Mouse (Mus musculus) gastrocnemius, adult 8-10 months (tissue): Measurements from ENCODE around the gene Zbtb42. TPM values are rescaled to one million over a fixed set of nuclear protein-coding genes. Genes with fewer than 3 reads are reported as not detected.

Source experiments
- DNase-seq, 2 experiments: peaks; one replicate each; pipeline ENCODE4 v3.0.0; 2022; ENCODE audit warnings: low spot score in 2 of 2
- total RNA-seq, 4 experiments: library from RNA; stranded (reverse); gene quantifications; 2 replicates each; pipeline ENCODE4 v1.2.4; 2022

Gene Zbtb42
- total RNA-seq, 4 experiments from 2014 or later: 0.48 to 0.90 (median 0.58) TPM

DNA sequence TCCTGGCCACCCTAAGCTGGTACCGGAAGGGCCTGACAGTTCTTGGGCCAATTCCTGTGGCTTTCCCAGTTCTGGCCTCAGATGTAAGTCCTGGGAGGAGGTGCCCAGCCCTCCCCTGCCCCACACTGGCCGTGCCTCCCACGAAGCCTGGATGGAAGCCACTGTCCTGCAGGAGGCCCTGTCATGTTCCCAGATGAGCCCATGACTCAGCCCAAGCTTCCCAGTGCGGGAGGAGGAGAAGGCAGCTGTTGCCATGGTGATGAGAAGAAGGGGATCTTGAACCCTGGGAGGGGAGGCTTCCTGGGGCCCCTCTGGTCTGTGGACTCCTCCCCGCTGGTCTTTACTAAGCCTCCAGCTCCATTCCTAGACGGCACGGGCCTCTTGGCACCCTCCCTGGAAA lies 4.7 kb downstream of the Zbtb42 start:
- DNase-seq: no peak

GRCm38 (mm10) chr12:112688458-112688857 lies 9.8 kb downstream of the Zbtb42 start:
- DNase-seq: no peak

- DNase-seq: peak; percentile 88 to 92
Observed at GRCm38 (mm10) chr12:112693185-112694126, 14.8 kb downstream of the Zbtb42 start.

DNA sequence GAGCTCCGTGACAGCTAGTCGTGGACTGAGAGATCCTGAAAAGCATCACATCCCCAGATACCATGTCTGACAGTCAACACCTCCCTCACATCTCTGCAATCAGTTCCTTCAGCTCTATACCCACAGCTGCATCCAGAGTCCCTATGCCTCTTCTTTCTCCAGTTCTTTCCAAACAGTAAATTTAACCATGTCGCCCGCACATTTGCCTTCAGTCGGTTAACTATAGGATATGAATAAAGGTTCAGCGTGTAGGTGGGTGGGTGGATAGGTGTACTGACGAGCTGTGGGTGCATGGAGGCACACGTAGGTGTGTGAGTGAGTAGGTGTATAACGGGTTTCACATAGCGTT lies 15.5 kb downstream of the Zbtb42 start:
- DNase-seq: no peak

DNA sequence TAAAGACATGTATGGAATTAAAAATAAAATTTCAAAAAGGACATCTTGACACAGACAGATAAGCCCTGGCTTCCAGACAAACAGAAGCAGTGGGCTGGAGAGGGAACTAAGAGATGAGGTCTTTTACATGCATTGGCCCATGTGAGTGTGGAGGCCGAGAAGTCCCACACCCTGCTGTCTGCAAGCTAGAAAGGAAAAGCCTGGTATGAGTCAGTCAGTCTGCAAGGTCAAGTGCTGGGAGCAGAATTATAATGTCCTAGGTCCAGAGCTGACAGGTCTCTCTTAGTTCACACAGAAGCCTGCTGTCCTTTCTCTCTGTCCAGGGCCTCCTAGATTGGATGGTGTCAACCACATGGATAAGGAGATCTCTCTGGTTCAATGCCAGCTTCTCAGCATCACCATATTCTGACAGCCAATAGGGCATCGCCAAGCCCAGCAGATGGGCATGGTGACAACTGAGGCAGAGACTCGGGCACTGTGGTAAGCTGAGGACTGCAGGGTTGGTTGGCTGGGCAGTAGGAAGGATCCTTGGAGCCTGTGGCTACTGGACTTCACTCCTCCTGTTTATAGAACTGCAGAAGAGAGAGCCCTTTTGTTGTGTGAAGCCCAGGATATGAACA lies 18.3 kb downstream of the Zbtb42 start:
- DNase-seq: no peak

GRCm38 (mm10) chr12:112700522-112700921 lies 21.9 kb downstream of the Zbtb42 start:
- peak in 1 of 2 experiments; percentile 47 for DNase-seq

- no peak for DNase-seq
Observed at GRCm38 (mm10) chr12:112702374-112703320, 24.0 kb downstream of the Zbtb42 start.

GRCm38 (mm10) chr12:112706704-112707572 lies 28.3 kb downstream of the Zbtb42 start:
- DNase-seq: peak; percentile 78 to 80

- DNase-seq: no peak
Observed at GRCm38 (mm10) chr12:112707573-112707869, 28.9 kb downstream of the Zbtb42 start.

DNA sequence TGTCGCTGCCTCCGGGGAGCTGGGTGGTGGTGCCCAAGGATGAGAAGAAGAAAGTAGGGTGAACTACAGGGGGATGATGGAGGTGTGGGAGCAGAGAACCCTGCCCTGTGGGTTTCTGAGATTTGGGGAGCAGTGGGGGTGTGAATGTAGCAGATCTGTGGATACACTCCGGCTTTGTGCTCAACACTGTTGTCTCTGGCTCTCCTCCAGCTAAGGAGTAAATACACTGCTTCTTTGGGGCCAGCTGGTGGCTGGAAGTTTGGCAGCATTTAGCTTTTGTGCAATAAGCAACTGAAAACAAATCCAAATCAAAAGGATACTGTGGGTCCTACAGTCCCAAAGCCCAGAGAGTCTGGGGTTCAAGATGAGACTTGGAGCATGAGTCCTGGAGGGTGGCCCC lies 35.4 kb downstream of the Zbtb42 start:
- DNase-seq: no peak

DNA sequence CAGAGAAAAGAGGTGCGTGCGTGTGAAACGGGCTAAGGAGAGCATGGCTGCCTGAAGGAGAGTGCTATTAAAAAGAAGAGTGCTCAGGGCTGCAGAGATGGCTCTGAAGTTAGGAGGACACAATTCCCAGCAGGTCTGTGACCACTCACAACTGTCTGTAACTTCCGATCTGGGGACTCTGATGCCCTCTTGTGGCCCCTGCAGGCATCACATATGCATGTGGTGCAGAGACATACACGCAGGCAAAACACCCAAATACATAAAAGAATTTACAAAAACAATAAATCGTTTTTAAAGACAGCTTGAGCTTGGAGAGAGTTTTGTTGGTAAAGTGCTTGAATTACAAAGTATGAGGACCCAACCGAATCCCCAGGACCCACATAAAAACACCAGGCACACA lies 38.5 kb downstream of the Zbtb42 start:
- no peak for DNase-seq

- DNase-seq: no peak
Observed at GRCm38 (mm10) chr12:112718995-112719394, 40.4 kb downstream of the Zbtb42 start.

GRCm38 (mm10) chr12:112720216-112720615 lies 41.6 kb downstream of the Zbtb42 start, which contains the start of gene Cep170b:
TSS of gene Cep170b (plus strand) at chr12:112720455.
- no peak for DNase-seq

GRCm38 (mm10) chr12:112720890-112721423 lies 42.3 kb downstream of the Zbtb42 start:
- DNase-seq: no peak

DNA sequence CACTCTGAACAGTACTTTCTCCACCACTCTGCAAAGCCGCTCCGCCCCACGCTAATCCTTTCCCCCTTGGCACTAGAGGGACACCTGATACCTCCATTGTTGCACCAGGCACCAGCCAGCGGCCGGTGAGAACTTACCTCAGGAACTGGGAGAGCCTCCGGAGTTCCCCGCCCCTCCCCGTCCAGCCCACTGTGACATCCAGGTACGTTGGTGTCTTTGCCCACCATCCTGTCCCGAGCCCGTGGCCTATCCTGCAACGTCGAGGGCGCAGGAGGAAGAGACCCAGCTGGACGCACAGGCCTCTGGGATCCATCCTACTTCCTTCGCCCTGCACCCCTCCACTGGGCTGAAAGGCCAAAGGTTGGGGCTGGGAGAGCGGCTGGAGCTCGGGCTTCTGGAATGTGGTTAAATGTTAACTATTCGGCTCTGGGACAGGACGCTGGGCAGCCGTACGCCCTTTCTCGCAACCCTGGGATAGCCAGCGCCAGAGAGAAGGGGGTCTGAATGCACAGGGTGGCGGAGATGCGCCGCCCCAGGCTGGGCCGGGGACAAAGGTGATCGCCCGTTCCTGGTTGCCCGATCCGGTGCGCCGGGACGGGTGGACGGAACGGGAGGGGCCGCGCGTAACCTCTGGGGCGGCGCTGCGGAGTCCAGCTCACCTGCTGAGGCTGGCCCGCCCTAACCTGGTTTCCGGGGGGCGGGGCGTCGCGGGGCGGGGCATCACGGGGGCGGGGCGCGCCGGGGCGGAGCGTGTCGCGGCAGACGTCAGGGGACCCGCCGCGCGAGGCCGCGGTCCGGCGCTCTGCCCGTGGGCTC lies 43.0 kb downstream of the Zbtb42 start:
- DNase-seq: no peak

DNA sequence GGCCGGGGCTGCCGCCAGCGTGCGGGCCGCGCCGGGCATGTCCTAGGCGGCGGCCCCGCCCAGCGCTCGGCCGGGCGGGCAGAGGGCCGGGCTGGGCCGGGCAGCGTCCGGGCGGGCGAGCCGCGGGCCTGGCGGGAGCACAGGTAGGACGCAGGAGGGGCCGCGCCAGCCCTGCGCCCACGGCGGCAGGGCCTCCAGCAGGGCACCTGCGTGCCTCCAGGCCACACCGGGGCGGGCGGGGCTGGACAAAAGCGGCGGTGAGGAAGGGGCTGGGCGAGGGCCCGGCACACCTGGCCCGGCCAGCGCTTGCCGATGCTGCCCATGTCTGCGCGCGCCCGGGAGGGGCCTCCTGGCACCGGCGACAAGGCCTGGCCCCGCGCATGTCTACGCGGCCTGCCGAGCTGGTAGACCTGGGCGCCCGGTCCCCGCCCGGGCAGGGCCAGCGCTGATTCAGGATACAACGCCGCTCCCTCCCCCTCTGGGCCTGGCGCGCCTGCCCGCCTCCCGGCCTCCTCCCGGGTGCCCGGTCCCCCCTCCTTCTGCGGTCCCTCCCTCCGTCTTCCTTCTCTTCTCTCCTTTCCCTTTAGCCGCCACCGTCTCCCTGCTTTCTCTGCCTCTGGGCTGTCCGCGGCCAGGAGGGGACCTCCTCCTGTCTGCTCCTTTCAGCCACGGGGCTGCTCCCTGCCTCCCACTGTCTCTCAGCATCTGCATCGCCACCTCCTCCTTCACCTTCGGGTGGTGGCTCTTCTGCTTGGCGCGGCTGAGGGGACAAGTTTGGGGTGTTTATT lies 43.8 kb downstream of the Zbtb42 start:
- peak in 1 of 2 experiments; percentile 48 for DNase-seq

GRCm38 (mm10) chr12:112723028-112723330 lies 44.4 kb downstream of the Zbtb42 start:
- no peak for DNase-seq

DNA sequence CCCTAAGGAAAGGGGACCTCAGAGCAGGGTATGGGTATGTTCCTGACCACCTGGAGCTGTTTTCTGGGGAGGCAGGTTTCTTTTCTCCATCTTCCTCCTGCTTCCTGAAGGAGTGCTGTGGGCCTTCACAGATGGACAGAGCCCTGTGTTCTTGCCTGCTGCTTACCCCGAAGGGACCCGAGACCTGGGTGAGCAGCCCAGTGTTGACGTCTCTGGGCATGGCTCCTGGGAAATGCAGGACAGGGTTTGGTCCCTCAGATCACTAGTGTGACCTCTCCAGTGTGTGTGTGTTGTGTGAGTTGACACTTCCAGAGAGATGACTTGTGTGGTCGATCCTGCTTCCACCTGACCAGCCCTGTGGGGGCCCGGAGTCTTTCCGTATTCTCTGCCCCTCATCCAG lies 44.8 kb downstream of the Zbtb42 start:
- no peak for DNase-seq
